Mouse (Mus musculus) G1E (cell line): ENCODE results near the gene Cadm1.

Experiments used
- CTCF ChIP-seq: IDR thresholded peaks from 2 replicates; pipeline ENCODE4 v1.5.1; 2012; ENCODE audit warnings: low read depth, low read length, inconsistent platforms, mixed read lengths
- GATA1 ChIP-seq: IDR thresholded peaks from 2 replicates; pipeline ENCODE4 v1.6.1; 2012; ENCODE audit warnings: borderline replicate concordance, low read length, inconsistent platforms, mixed read lengths
- GATA2 ChIP-seq: IDR thresholded peaks from 2 replicates; pipeline ENCODE4 v1.6.1; 2012; ENCODE audit warnings: low read depth, low read length, inconsistent platforms, borderline replicate concordance

- TF ChIP-seq CTCF (no peak), GATA2 (no peak), GATA1 (no peak)
These were observed 352.4 kb downstream of the Cadm1 start for GRCm38 (mm10) chr9:47882372-47882771.
